Mouse (Mus musculus): Measurements from ENCODE around the gene Atp6v1e2.

Atp6v1e2 gene

GRCm38 (mm10) chr17:86965121-86965520 is 17.4 kb upstream of the Atp6v1e2 start:
- in situ Hi-C loops (cut with MboI, MseI): no loop called here

GRCm38 (mm10) chr17:86964502-86964901 is 16.8 kb upstream of the Atp6v1e2 start:
- in situ Hi-C loops (cut with MboI, MseI): no loop called here

- in situ Hi-C loops (cut with MboI, MseI): no loop called here
These were observed 16.3 kb upstream of the Atp6v1e2 start for GRCm38 (mm10) chr17:86964041-86964440.

- in situ Hi-C loops (cut with MboI, MseI): no loop called here
These were observed 15.8 kb upstream of the Atp6v1e2 start for GRCm38 (mm10) chr17:86963586-86963902.

GRCm38 (mm10) chr17:86962894-86963585 is 15.3 kb upstream of the Atp6v1e2 start, which contains the start of gene Rhoq:
TSS of gene Rhoq (plus strand) at chr17:86963082.
- in situ Hi-C loops (cut with MboI, MseI): no loop called here

GRCm38 (mm10) chr17:86962297-86962893 is 14.7 kb upstream of the Atp6v1e2 start:
- in situ Hi-C loops (cut with MboI, MseI): no loop called here

GRCm38 (mm10) chr17:86961301-86961841 is 13.7 kb upstream of the Atp6v1e2 start:
- in situ Hi-C loops (cut with MboI, MseI): no loop called here

GRCm38 (mm10) chr17:86957968-86958367 is 10.3 kb upstream of the Atp6v1e2 start:
- in situ Hi-C loops (cut with MboI, MseI): no loop called here

GRCm38 (mm10) chr17:86957239-86957638 is 9.5 kb upstream of the Atp6v1e2 start:
- in situ Hi-C loops (cut with MboI, MseI): no loop called here

GRCm38 (mm10) chr17:86948801-86949200 is 1.1 kb upstream of the Atp6v1e2 start:
- in situ Hi-C loops (cut with MboI, MseI): no loop called here

- in situ Hi-C loops (cut with MboI, MseI): no loop called here
These were observed 1.6 kb downstream of the Atp6v1e2 start for GRCm38 (mm10) chr17:86946078-86946477.

- in situ Hi-C loops (cut with MboI, MseI): no loop called here
These were observed 4.5 kb downstream of the Atp6v1e2 start for GRCm38 (mm10) chr17:86943158-86943557.

GRCm38 (mm10) chr17:86942112-86942511 is 5.6 kb downstream of the Atp6v1e2 start:
- in situ Hi-C loops (cut with MboI, MseI): no loop called here

- in situ Hi-C loops (cut with MboI, MseI): no loop called here
These were observed 9.0 kb downstream of the Atp6v1e2 start for GRCm38 (mm10) chr17:86938683-86939082.

- in situ Hi-C loops (cut with MboI, MseI): no loop called here
These were observed 10.1 kb downstream of the Atp6v1e2 start for GRCm38 (mm10) chr17:86937497-86938155.

GRCm38 (mm10) chr17:86937064-86937463 is 10.6 kb downstream of the Atp6v1e2 start:
- in situ Hi-C loops (cut with MboI, MseI): no loop called here

- in situ Hi-C loops (cut with MboI, MseI): no loop called here
These were observed 14.8 kb downstream of the Atp6v1e2 start for GRCm38 (mm10) chr17:86932896-86933295.

- in situ Hi-C loops (cut with MboI, MseI): loop anchor here (5.0 kb wide), 1 partner anchor 47 kb away; no protein-coding TSS in a partner anchor
These were observed 17.7 kb downstream of the Atp6v1e2 start for GRCm38 (mm10) chr17:86929981-86930380.

- in situ Hi-C loops (cut with MboI, MseI): loop anchor here (5.0 kb wide), 1 partner anchor 48 kb away; no protein-coding TSS in a partner anchor
These were observed 18.3 kb downstream of the Atp6v1e2 start for GRCm38 (mm10) chr17:86929355-86929754.

- in situ Hi-C loops (cut with MboI, MseI): loop anchor here (5.0 kb wide), 1 partner anchor 50 kb away; no protein-coding TSS in a partner anchor
These were observed 20.9 kb downstream of the Atp6v1e2 start for GRCm38 (mm10) chr17:86926836-86927235.

GRCm38 (mm10) chr17:86924679-86925078 is 23.0 kb downstream of the Atp6v1e2 start:
- in situ Hi-C loops (cut with MboI, MseI): loop anchor here (5.0 kb wide), 1 partner anchor 53 kb away; no protein-coding TSS in a partner anchor

- in situ Hi-C loops (cut with MboI, MseI): loop anchor here (5.0 to 10.0 kb wide), 2 partner anchors 128 to 645 kb away; no protein-coding TSS in a partner anchor
These were observed 28.0 kb downstream of the Atp6v1e2 start for GRCm38 (mm10) chr17:86919729-86920128.

All from T-helper 1 cell (primary cell).